Mouse (Mus musculus): ENCODE results near the gene Tbr1. TPM values are rescaled to one million over a fixed set of nuclear protein-coding genes. Genes with fewer than 3 reads are reported as not detected.

Tbr1 gene
- polyA plus RNA-seq (2015; fragmentation: Illumina TruSeq; extraction: RNeasy Lipid Tissue Mini Kit (QIAGEN cat#74804); ENCODE audit: insufficient read depth, low read depth, low replicate concordance), result not detected

DNA sequence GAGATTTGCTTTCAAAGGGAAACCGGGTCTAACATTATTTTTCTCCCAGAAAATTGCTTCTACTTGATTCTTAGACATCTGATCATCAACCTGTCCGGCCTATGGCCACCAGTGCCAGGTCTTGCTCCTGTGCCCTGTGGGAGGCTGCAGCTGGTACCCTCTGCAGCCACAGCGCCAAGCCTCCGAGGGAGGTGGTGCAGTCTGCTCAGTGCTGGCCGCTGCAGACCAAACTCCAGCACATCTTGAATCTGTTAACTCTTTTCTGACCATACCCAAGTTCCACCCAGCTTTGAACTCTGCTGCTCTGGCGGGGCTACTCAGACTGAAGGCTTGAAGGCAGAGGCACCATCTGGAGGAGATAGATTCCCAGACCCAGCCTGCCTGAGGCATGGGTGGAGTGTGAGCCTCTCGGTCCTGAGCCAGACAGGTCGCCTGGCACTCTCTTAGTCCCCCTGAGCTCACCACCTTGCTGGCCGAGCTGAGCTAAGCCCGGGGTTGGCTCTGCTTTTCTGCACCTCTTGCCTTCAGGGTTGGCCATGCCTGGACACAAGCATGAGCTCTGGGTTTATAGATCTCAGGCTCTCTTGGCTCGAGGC, at the start of gene Tbr1:
Gene Tbr1, plus strand, starts transcription at position 275 of the 596 bp plus-strand sequence.

Other genes with a start within 250 kb of the Tbr1 start
- 7.5 TPM for gene Tank, start 224.3 kb upstream of the Tbr1 start, polyA plus RNA-seq (2015; fragmentation: Illumina TruSeq; extraction: RNeasy Lipid Tissue Mini Kit (QIAGEN cat#74804); ENCODE audit: insufficient read depth, low read depth, low replicate concordance)
- 16.7 TPM for gene Psmd14, start 91.2 kb upstream of the Tbr1 start, polyA plus RNA-seq (2015; fragmentation: Illumina TruSeq; extraction: RNeasy Lipid Tissue Mini Kit (QIAGEN cat#74804); ENCODE audit: insufficient read depth, low read depth, low replicate concordance)
- 0.15 TPM for gene Slc4a10, start 243.5 kb downstream of the Tbr1 start, polyA plus RNA-seq (2015; fragmentation: Illumina TruSeq; extraction: RNeasy Lipid Tissue Mini Kit (QIAGEN cat#74804); ENCODE audit: insufficient read depth, low read depth, low replicate concordance)

All from pancreas, adult 10 weeks (tissue).